Mouse (Mus musculus) activated CD4-positive, CD25-positive, alpha-beta regulatory T cell, adult 4 months (primary cell): ENCODE measurements around the gene Cavin2. TPM values are rescaled to one million over a fixed set of nuclear protein-coding genes. Genes with fewer than 3 reads are reported as not detected.

Experiments
- ATAC-seq: one replicate; pipeline ENCODE4 v1.8.0; 2017
- polyA plus RNA-seq, 2 experiments: library from polyadenylated mRNA; unstranded; fragments of 100-300 nt; shearing (Covaris generic); gene quantifications; one replicate each; pipeline ENCODE4 v1.2.1; 2017

Gene Cavin2
- polyA plus RNA-seq, 2 experiments from 2014 or later, result not detected

DNA sequence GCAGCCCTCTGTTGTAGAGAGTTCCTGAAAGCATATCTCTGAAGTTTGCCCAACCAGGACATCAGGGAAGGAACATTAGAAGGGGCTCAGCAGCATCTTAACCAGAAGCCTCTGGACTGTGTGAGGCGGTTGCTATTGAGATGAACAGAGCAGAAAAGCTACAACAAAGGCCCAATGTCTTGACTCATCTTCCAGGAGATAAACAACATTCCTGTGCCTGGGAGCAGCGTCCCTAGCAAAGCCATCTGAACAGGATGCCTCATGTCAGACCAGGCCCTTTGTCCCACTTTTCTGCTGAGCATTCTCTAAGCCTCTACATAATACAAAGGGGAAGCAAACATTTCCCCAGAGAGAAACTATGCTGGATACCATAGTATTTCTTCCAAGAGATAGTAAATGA lies 26.6 kb downstream of the Cavin2 start:
- no peak for ATAC-seq

DNA sequence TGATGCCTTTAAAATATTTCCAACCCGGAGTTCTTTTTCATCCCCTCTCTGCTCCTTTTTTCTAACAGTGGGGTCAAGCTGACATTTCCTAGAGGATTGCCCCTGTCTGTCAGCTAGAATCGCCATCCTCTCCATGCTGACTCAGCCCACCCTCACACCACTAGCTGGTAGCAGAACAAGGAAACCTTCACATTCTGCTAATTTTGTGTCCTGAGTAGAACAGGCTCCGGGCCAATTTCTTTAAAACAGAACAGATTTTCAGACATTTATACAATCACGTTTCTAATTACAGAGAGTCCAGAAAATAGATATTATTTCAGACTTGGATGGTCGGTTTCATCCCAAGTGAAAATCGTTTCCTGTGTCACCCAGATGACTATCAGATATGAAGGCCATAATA lies 34.6 kb downstream of the Cavin2 start:
- no peak for ATAC-seq

DNA sequence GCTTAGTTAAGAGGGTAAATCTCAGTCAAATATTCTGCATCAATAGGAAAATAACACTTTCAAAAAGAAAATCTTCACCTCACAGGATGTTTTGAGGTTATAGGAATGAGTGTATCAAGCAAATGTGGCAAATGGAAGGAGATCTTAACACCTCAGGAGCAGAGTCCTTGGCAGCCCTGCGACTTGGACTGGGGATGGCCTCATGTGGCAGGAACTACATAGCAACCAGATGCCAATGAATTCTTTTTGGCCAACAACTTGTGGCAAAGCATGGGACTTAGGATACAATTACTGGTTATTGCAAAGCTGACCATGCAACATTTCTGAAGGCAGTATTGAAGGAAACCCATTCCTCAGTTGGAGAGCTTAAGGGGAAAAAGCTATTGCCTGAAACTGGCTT lies 39.6 kb downstream of the Cavin2 start:
- ATAC-seq, result no peak

DNA sequence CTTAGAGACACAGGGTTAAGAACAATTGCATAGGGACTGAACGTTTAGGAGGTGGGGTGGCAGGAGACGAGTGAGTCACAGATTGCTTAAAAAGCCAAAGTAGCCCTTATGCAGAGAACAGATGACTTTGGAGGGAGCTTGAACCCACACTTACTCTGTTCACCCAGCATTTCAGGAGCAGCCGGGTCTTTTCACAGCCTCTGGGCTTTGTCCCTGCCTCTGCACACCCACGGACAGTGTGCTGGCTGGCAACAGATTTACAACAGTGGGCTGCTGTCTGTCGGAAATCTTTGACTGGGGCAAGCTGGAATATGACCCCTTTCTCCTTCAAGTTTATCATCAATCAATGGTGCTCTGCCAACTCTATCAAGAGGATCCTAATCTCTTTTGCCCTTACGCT lies 44.1 kb downstream of the Cavin2 start:
- no peak for ATAC-seq

DNA sequence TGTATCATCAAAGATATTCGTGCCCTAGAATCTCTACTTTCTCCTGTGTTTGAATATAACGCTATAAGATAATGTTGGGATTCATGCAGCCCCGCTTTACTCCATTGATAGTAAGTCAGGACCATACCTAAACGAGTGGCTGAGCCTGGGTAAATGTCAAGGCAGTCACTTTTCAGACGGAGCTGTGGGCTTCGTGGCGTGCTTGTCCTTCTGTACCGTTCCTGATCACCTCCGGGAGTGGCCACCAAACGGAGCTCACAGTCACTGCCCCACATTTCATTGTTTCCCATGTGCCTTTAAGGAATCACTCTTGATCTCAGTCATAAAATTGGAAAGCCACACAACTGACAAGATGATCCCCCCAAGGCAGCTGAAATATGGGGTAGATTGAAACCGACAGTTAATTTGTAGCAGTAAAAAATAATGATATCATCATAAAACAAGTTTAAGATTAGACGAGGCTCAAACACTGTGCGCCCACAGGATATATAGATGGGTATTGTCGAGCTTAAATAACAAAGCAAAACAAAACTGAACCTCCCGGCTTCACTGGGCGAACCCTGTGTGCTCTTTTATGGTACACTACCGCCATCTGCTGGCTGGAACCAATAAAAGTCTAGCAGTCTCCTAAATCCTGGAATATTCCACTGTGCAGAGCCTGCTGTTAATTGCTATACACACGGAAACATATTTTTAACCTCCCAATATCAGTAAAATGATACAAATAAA lies 44.8 kb downstream of the Cavin2 start:
- no peak for ATAC-seq

DNA sequence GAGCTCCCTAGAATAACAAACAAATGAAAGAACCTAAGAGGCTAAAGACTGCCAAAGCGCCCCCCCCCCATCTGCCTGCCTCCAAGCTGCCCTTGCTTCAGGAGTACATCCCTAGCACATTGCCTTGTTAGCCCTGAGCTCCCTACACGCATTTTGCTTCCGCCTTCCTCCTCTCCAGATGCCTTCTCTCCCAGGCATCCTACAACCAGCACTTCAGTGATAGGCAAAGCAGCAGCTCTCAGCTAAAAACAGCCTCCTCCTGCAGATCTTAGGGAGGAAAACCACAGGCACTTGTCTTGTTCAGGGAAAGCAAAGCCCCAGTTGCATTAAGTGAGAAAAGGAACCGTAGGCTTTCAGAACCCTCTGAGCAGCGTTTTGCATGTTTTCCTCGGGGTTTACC lies 45.4 kb downstream of the Cavin2 start:
- ATAC-seq, result no peak

DNA sequence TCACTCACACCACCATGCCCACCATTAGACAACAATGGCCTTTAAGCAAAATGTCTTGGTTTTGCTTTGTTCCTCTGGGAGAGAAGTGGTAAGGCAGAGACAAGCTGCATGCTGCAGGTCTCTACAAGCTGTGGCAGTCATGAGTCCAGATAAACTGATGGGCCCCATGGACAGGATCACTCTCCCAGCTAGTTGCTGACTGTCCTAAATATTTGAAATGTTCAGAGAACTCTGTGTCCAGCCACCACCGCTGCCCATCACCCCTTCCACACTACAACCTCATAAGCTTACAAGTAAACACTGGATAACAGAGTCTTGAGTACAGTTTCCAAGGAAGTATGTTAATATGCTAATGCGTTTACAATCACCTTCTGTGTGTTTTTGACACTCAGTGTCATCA lies 46.2 kb downstream of the Cavin2 start:
- ATAC-seq, result no peak

DNA sequence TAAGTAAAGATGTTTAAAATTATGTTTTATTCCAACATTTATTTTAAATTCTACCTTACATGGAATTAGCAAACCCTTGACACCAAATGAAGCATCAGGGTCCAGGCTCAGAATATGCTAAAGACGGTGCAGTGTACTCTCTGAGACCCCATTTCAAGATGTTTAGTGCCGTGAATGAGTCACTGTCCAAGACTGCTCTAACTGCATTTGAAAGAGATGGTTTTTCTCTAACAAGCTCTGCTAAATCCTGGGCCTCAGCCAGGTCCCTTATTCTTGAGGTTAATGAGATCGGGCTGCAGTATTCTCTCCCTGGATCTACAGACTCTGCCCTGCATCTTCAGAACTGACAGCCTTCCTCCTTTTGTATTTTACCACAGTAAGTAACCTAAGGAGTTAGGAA lies 55.2 kb downstream of the Cavin2 start:
- no peak for ATAC-seq

DNA sequence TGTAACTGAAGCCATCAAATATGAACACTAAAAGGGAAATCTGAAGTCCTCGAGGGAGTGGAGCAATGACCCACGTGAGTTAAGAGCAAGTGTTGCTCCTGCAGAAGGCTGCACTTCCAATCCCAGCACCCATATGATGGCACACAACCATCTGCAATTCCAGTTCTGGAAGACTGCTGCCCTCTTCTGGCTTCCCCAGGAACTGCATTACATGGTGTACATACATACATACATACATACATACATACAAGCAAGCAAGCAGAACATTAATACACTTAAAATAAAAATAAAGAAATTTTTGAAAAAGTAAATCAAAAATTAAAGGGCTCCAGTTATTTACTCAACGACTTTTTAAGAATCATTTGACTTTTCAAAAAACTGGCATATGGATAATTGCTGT lies 58.7 kb downstream of the Cavin2 start:
- no peak for ATAC-seq

DNA sequence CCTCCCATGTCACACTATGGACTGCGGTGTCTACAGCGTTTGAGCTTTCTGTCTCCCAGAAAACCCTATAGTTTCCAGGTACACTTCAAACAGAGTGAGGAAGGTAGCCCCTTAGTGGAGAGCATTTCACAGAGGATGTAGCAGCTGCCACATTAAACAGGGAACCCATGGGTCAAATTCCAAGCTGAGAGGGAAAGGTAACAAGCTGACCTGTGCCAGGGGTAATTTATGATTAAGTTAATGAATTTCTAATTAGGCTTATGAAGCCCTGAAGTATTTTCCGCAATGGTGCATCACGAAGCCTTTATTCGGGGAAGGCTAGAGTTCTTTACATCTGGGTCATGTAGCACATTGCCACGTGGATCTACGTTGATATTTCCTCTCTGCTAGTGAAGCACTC lies 59.7 kb downstream of the Cavin2 start:
- no peak for ATAC-seq

DNA sequence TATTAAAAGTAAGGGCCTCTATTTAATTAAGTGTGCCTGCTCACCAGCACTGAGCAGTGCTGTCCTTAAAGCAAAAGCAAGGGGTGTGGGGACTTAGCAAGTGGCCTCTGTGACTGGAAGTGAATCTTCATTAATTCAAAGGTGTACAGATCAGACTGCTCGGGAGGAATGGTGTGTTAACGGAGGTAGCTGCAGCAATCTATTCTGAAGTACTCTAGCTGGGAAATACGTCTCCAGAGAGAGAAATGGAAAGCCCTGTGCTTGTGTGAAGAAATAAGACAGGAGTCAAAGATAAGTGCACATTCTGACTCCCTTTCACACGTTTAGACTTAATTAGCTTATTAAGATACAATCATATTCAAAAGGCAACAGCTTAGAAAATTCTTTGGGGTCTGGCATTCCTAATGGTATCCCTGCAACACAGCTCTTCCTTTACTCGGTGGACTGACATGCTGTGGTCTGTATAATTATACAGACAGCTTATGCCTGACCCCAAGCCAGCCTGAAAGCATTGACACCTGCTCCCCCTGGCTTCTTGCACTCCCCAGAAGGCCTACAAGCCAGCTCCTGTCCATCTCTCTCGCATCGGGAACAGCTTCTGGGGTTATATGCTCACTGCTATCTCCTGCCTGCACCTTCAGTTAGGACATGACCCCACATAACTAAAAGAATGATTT lies 60.5 kb downstream of the Cavin2 start:
- ATAC-seq, result no peak

Other genes with a start within 250 kb of the Cavin2 start
- gene Nabp1, start 189.3 kb downstream of the Cavin2 start, polyA plus RNA-seq, result 10 to 100 TPM; 36.4 to 49.1 TPM